Mouse (Mus musculus): ENCODE measurements around the gene Vwa1. TPM values are rescaled to one million over a fixed set of nuclear protein-coding genes. Genes with fewer than 3 reads are reported as not detected.
A peak's percentile ranks its signal among the peaks of the same experiment; 100 is the strongest.

The Vwa1 gene
- polyA plus RNA-seq (2014; fragmentation: Nextera tagmentation; extraction: Ambion mirVana) = 4.5 and 4.9 TPM in 2 replicates

GRCm38 (mm10) chr4:155774280-155774754 lies at the start of gene Vwa1:
Gene Vwa1, minus strand, starts transcription at chr4:155774698.
- peak; percentile 57; the same call in 1 of the 2 replicates for ATAC-seq (ENCODE audit: insufficient number of reproducible peaks, insufficient read depth, low FRiP score, low read depth)
- Histone ChIP-seq H3K27ac (replicated peaks in 1 of 2; ENCODE audit: control insufficient read depth in 1 of 2, insufficient read depth in 1 of 2, low read depth in 2 of 2, low read length in 2 of 2) (peak within 1 kb of the TSS; percentile 51 to 60; a peak in 3 of 4 replicates), H3K9me3 (ENCODE audit: control insufficient read depth, low read length) (no peaks in the 10 kb centered on the region), H3K4me2 (ENCODE audit: low read length) (peak within 1 kb of the TSS; percentile 78), H3K4me1 (ENCODE audit: control insufficient read depth in 2 of 2, insufficient read depth in 2 of 2, low read length in 2 of 2) (peaks cover 27 to 50% of the 10 kb centered on the region in 2 experiments), H3K4me3 (ENCODE audit: control insufficient read depth in 1 of 2, insufficient read depth in 1 of 2, low read depth in 1 of 2, low read length in 2 of 2) (peak within 1 kb of the TSS; percentile 41 to 45), H3K27me3 (ENCODE audit: control insufficient read depth, insufficient read depth, low read length) (peaks cover 35% of the 10 kb centered on the region), H3K9ac (ENCODE audit: low read length) (peak within 1 kb of the TSS; percentile 59), H3K36me3 (ENCODE audit: control insufficient read depth, insufficient read depth, low read length) (no peaks in the 10 kb centered on the region)
- WGBS = 1% methylated on average over 35 of the region's 35 CpGs

GRCm38 (mm10) chr4:155823443-155823842 lies 48.9 kb upstream of the Vwa1 start:
- 93% methylated on average over 16 of the region's 16 CpGs for WGBS
- Histone ChIP-seq H3K4me3 (ENCODE audit: control insufficient read depth in 1 of 2, insufficient read depth in 1 of 2, low read depth in 1 of 2, low read length in 2 of 2) (no peak overlapping the region), H3K4me2 (ENCODE audit: low read length) (no peak overlapping the region), H3K9ac (ENCODE audit: low read length) (no peak overlapping the region), H3K9me3 (ENCODE audit: control insufficient read depth, low read length) (no peaks in the 10 kb centered on the region), H3K4me1 (ENCODE audit: control insufficient read depth in 2 of 2, insufficient read depth in 2 of 2, low read length in 2 of 2) (no peaks in the 10 kb centered on the region), H3K27ac (replicated peaks in 1 of 2; ENCODE audit: control insufficient read depth in 1 of 2, insufficient read depth in 1 of 2, low read depth in 2 of 2, low read length in 2 of 2) (no peak overlapping the region), H3K36me3 (ENCODE audit: control insufficient read depth, insufficient read depth, low read length) (peaks cover 95% of the 10 kb centered on the region), H3K27me3 (ENCODE audit: control insufficient read depth, insufficient read depth, low read length) (no peaks in the 10 kb centered on the region)
- ATAC-seq (ENCODE audit: insufficient number of reproducible peaks, insufficient read depth, low FRiP score, low read depth) = no peak

GRCm38 (mm10) chr4:155821025-155821424 lies 46.5 kb upstream of the Vwa1 start:
- no peaks in the 10 kb centered on the region for H3K4me1 ChIP-seq (ENCODE audit: control insufficient read depth in 2 of 2, insufficient read depth in 2 of 2, low read length in 2 of 2)
- H3K9me3 ChIP-seq (ENCODE audit: control insufficient read depth, low read length) = no peaks in the 10 kb centered on the region
- H3K27ac ChIP-seq (replicated peaks in 1 of 2; ENCODE audit: control insufficient read depth in 1 of 2, insufficient read depth in 1 of 2, low read depth in 2 of 2, low read length in 2 of 2) = no peak overlapping the region
- no peak overlapping the region for H3K4me3 ChIP-seq (ENCODE audit: control insufficient read depth in 1 of 2, insufficient read depth in 1 of 2, low read depth in 1 of 2, low read length in 2 of 2)
- H3K4me2 ChIP-seq (ENCODE audit: low read length) = no peak overlapping the region
- peaks cover 98% of the 10 kb centered on the region for H3K36me3 ChIP-seq (ENCODE audit: control insufficient read depth, insufficient read depth, low read length)
- ATAC-seq (ENCODE audit: insufficient number of reproducible peaks, insufficient read depth, low FRiP score, low read depth) = no peak
- WGBS = 81% methylated on average over 7 of the region's 7 CpGs
- H3K9ac ChIP-seq (ENCODE audit: low read length) = no peak overlapping the region
- H3K27me3 ChIP-seq (ENCODE audit: control insufficient read depth, insufficient read depth, low read length) = no peaks in the 10 kb centered on the region

- Histone ChIP-seq H3K4me1 (ENCODE audit: control insufficient read depth in 2 of 2, insufficient read depth in 2 of 2, low read length in 2 of 2) (peaks cover 0 to 13% of the 10 kb centered on the region in 2 experiments; a peak in 3 of 4 replicates), H3K9me3 (ENCODE audit: control insufficient read depth, low read length) (no peaks in the 10 kb centered on the region), H3K36me3 (ENCODE audit: control insufficient read depth, insufficient read depth, low read length) (peaks cover 92% of the 10 kb centered on the region), H3K4me2 (ENCODE audit: low read length) (no peak overlapping the region), H3K4me3 (ENCODE audit: control insufficient read depth in 1 of 2, insufficient read depth in 1 of 2, low read depth in 1 of 2, low read length in 2 of 2) (no peak overlapping the region), H3K27ac (replicated peaks in 1 of 2; ENCODE audit: control insufficient read depth in 1 of 2, insufficient read depth in 1 of 2, low read depth in 2 of 2, low read length in 2 of 2) (no peak overlapping the region), H3K27me3 (ENCODE audit: control insufficient read depth, insufficient read depth, low read length) (no peaks in the 10 kb centered on the region), H3K9ac (ENCODE audit: low read length) (no peak overlapping the region)
- no peak for ATAC-seq (ENCODE audit: insufficient number of reproducible peaks, insufficient read depth, low FRiP score, low read depth)
- WGBS = 90% methylated on average over 4 of the region's 4 CpGs
Measured at GRCm38 (mm10) chr4:155817533-155817932, 43.0 kb upstream of the Vwa1 start.

- Histone ChIP-seq H3K27ac (replicated peaks in 1 of 2; ENCODE audit: control insufficient read depth in 1 of 2, insufficient read depth in 1 of 2, low read depth in 2 of 2, low read length in 2 of 2) (peak overlapping the region; percentile 61 to 90), H3K4me1 (ENCODE audit: control insufficient read depth in 2 of 2, insufficient read depth in 2 of 2, low read length in 2 of 2) (peaks cover 3 to 22% of the 10 kb centered on the region in 2 experiments), H3K9me3 (ENCODE audit: control insufficient read depth, low read length) (no peaks in the 10 kb centered on the region), H3K9ac (ENCODE audit: low read length) (peak overlapping the region; percentile 100), H3K4me2 (ENCODE audit: low read length) (peak overlapping the region; percentile 98), H3K36me3 (ENCODE audit: control insufficient read depth, insufficient read depth, low read length) (peaks cover 78% of the 10 kb centered on the region), H3K4me3 (ENCODE audit: control insufficient read depth in 1 of 2, insufficient read depth in 1 of 2, low read depth in 1 of 2, low read length in 2 of 2) (peak overlapping the region; percentile 77 to 94), H3K27me3 (ENCODE audit: control insufficient read depth, insufficient read depth, low read length) (no peaks in the 10 kb centered on the region)
- 0 out of 2 replicates have a peak, but pooled peaks have one; percentile 15 for ATAC-seq (ENCODE audit: insufficient number of reproducible peaks, insufficient read depth, low FRiP score, low read depth)
- 0% methylated on average over 48 of the region's 49 CpGs for WGBS
Measured at GRCm38 (mm10) chr4:155812665-155813181, 38.2 kb upstream of the Vwa1 start.

GRCm38 (mm10) chr4:155811929-155812664 lies 37.6 kb upstream of the Vwa1 start, which contains the start of gene Ccnl2:
Gene Ccnl2, plus strand, starts transcription at chr4:155812489.
- no peaks in the 10 kb centered on the region for H3K9me3 ChIP-seq (ENCODE audit: control insufficient read depth, low read length)
- peak within 1 kb of the TSS; percentile 90 to 95 for H3K27ac ChIP-seq (replicated peaks in 1 of 2; ENCODE audit: control insufficient read depth in 1 of 2, insufficient read depth in 1 of 2, low read depth in 2 of 2, low read length in 2 of 2)
- under 1% methylated on average over 58 of the region's 60 CpGs for WGBS
- H3K4me1 ChIP-seq (ENCODE audit: control insufficient read depth in 2 of 2, insufficient read depth in 2 of 2, low read length in 2 of 2) = peaks cover 3 to 22% of the 10 kb centered on the region in 2 experiments
- peak within 1 kb of the TSS; percentile 77 to 94 for H3K4me3 ChIP-seq (ENCODE audit: control insufficient read depth in 1 of 2, insufficient read depth in 1 of 2, low read depth in 1 of 2, low read length in 2 of 2)
- no peaks in the 10 kb centered on the region for H3K27me3 ChIP-seq (ENCODE audit: control insufficient read depth, insufficient read depth, low read length)
- ATAC-seq (ENCODE audit: insufficient number of reproducible peaks, insufficient read depth, low FRiP score, low read depth) = peak; percentile 99
- H3K4me2 ChIP-seq (ENCODE audit: low read length) = peak within 1 kb of the TSS; percentile 98
- H3K36me3 ChIP-seq (ENCODE audit: control insufficient read depth, insufficient read depth, low read length) = peaks cover 78% of the 10 kb centered on the region
- H3K9ac ChIP-seq (ENCODE audit: low read length) = peak within 1 kb of the TSS; percentile 100

- WGBS = 81% methylated on average over 3 of the region's 3 CpGs
Measured at GRCm38 (mm10) chr4:155807841-155808240, 33.3 kb upstream of the Vwa1 start.

More at GRCm38 (mm10) chr4:155807841-155808240, 33.3 kb upstream of the Vwa1 start:
- Histone ChIP-seq H3K4me3 (ENCODE audit: control insufficient read depth in 1 of 2, insufficient read depth in 1 of 2, low read depth in 1 of 2, low read length in 2 of 2) (no peak overlapping the region), H3K9ac (ENCODE audit: low read length) (no peak overlapping the region), H3K4me2 (ENCODE audit: low read length) (no peak overlapping the region), H3K27me3 (ENCODE audit: control insufficient read depth, insufficient read depth, low read length) (no peaks in the 10 kb centered on the region), H3K4me1 (ENCODE audit: control insufficient read depth in 2 of 2, insufficient read depth in 2 of 2, low read length in 2 of 2) (peaks cover 6 to 20% of the 10 kb centered on the region in 2 experiments), H3K9me3 (ENCODE audit: control insufficient read depth, low read length) (no peaks in the 10 kb centered on the region), H3K27ac (replicated peaks in 1 of 2; ENCODE audit: control insufficient read depth in 1 of 2, insufficient read depth in 1 of 2, low read depth in 2 of 2, low read length in 2 of 2) (no peak overlapping the region), H3K36me3 (ENCODE audit: control insufficient read depth, insufficient read depth, low read length) (peaks cover 60% of the 10 kb centered on the region)
- ATAC-seq (ENCODE audit: insufficient number of reproducible peaks, insufficient read depth, low FRiP score, low read depth) = no peak

Measured in heart, embryonic 14.5 days (tissue).